Mouse (Mus musculus) midbrain, embryonic 11.5 days (tissue): ENCODE data around the gene Itih5. TPM values are rescaled to one million over a fixed set of nuclear protein-coding genes. Genes with fewer than 3 reads are reported as not detected.

Experiments
- ATAC-seq: fragments of 200-750 bp; cut with Nextera tagmentation; 2 replicates; pipeline ENCODE4 v1.8.0; 2017; ENCODE audit warnings: moderate TSS enrichment, moderate library complexity; ENCODE audit not compliant: low FRiP score
- DNase-seq: peaks from one replicate; pipeline ENCODE4 v3.0.0; 2015; ENCODE audit warnings: low spot score; ENCODE audit errors: missing footprints
- H3K27ac ChIP-seq: fragments of 300-500 bp; sonication (generic); 2 replicates; pipeline ENCODE4 v1.5.1; 2014; ENCODE audit warnings: low read depth, low read length
- H3K27me3 ChIP-seq: fragments of 300-500 bp; sonication (generic); 2 replicates; pipeline ENCODE4 v1.6.1; 2014; ENCODE audit warnings: mild to moderate bottlenecking, low read length, moderate library complexity, mixed read lengths; ENCODE audit not compliant: control insufficient read depth, insufficient read depth
- H3K36me3 ChIP-seq: fragments of 300-500 bp; sonication (generic); 2 replicates; pipeline ENCODE4 v1.6.1; 2014; ENCODE audit warnings: mild to moderate bottlenecking, low read length, moderate library complexity, mixed read lengths; ENCODE audit not compliant: control insufficient read depth, insufficient read depth
- H3K4me1 ChIP-seq: fragments of 300-500 bp; sonication (generic); 2 replicates; pipeline ENCODE4 v1.6.1; 2014; ENCODE audit warnings: low read length; ENCODE audit not compliant: control insufficient read depth, insufficient read depth
- H3K4me2 ChIP-seq: fragments of 300-500 bp; sonication (generic); 2 replicates; pipeline ENCODE4 v1.6.1; 2014; ENCODE audit warnings: mild to moderate bottlenecking, moderate library complexity
- H3K4me3 ChIP-seq: fragments of 300-500 bp; sonication (generic); 2 replicates; pipeline ENCODE4 v1.5.1; 2014; ENCODE audit warnings: low read depth, low read length
- H3K9ac ChIP-seq: fragments of 300-500 bp; sonication (generic); 2 replicates; pipeline ENCODE4 v1.6.1; 2014; ENCODE audit warnings: low read length
- H3K9me3 ChIP-seq: fragments of 300-500 bp; sonication (generic); 2 replicates; pipeline ENCODE4 v1.6.1; 2016; ENCODE audit warnings: low read length; ENCODE audit not compliant: control insufficient read depth
- WGBS: fragments of 180-500 bp; shearing (Covaris S2); extraction: QIAGEN DNeasy Blood & Tissue Kit; methylation state at CpG from one replicate; pipeline ENCODE4 v1.1.7; 2014; 5-methylcytosine and 5-hydroxymethylcytosine counted together
- polyA plus RNA-seq: library from polyadenylated mRNA; unstranded; fragments of >200 nt; fragmentation: Nextera tagmentation; extraction: Ambion mirVana; gene quantifications from 2 replicates; pipeline ENCODE4 v1.2.1, GENCODE M21; 2014

Gene Itih5
- polyA plus RNA-seq, 1 experiment from 2014 or later, result 7.4 TPM

DNA sequence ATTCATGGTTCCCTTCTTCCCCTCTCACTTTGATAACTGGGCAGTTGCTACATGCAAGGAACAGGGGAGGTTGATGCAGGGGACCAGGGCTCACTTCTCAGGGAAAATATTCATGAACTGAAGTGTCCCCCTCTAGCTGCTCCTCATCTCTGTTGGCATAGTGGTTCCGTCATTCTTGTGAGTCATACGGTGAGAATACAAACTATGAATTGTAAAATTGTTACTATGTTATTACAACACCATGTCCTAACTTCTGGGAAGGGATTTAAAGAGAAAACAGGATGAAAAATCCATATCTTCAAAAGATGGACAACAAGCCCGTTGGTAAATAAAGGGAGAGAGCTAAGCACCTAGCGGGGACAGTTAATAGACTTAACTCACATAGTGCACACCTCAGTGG lies 22.1 kb upstream of the Itih5 start, which contains the start of gene Itih2:
Gene Itih2, minus strand, starts transcription at position 101 of the 400 bp plus-strand sequence.
- Histone ChIP-seq H3K4me1 (no peaks in the 10 kb centered on the region), H3K27me3 (no peaks in the 10 kb centered on the region), H3K27ac (no peak within 1 kb of the TSS), H3K4me2 (no peak within 1 kb of the TSS), H3K4me3 (no peak within 1 kb of the TSS), H3K36me3 (no peaks in the 10 kb centered on the region), H3K9ac (no peak within 1 kb of the TSS), H3K9me3 (no peaks in the 10 kb centered on the region)
- ATAC-seq (no peak), DNase-seq (no peak)
- 93% methylated on average over 4 of the region's 4 CpGs for WGBS

DNA sequence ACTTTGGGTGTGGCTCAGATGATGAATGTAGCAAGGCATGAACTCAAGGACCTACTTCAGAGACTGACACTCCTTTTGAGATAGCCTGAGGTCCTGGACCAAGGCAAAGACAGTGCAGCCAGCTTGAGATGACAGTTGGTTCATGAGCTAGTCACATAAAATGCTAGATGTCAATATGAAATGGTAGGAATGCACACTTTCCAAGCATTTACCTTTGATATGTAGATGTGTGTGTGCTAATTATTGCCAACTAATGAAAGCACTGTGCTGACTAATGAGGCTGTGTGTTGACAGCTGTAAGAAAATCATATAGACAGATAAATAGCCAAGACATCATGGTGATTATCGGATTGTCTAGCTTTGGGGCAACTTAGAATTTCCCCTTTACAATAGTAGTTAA lies 21.2 kb upstream of the Itih5 start:
- Histone ChIP-seq H3K27me3 (no peaks in the 10 kb centered on the region), H3K4me2 (no peak overlapping the region), H3K9me3 (no peaks in the 10 kb centered on the region), H3K4me3 (no peak overlapping the region), H3K36me3 (no peaks in the 10 kb centered on the region), H3K4me1 (no peaks in the 10 kb centered on the region), H3K9ac (no peak overlapping the region), H3K27ac (no peak overlapping the region)
- DNase-seq (no peak), ATAC-seq (no peak)
- 84% methylated on average over 1 of the region's 1 CpGs for WGBS

DNA sequence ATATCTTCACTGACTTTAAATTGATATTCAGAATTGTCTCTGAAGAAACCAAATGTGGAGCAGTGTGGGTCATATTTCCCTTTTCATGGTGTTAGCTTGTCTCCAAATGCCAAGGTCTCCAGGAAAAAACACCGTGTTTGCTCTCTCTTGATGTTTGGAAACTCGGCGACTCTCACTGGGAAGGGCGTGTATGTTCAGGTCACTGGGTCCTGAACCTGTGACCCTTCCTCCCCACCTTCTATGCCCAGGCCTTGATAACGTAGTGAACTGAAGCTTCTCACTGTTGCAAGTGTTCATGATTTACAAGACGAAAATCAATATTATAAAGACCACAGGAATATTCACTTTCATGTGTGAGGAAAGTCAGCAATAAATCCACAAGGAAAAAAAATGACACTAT lies 19.4 kb upstream of the Itih5 start:
- DNase-seq (no peak), ATAC-seq (no peak)
- WGBS, result 71% methylated on average over 6 of the region's 6 CpGs
- Histone ChIP-seq H3K4me3 (no peak overlapping the region), H3K27ac (no peak overlapping the region), H3K36me3 (no peaks in the 10 kb centered on the region), H3K4me2 (no peak overlapping the region), H3K4me1 (no peaks in the 10 kb centered on the region), H3K9ac (no peak overlapping the region), H3K9me3 (no peaks in the 10 kb centered on the region), H3K27me3 (no peaks in the 10 kb centered on the region)

DNA sequence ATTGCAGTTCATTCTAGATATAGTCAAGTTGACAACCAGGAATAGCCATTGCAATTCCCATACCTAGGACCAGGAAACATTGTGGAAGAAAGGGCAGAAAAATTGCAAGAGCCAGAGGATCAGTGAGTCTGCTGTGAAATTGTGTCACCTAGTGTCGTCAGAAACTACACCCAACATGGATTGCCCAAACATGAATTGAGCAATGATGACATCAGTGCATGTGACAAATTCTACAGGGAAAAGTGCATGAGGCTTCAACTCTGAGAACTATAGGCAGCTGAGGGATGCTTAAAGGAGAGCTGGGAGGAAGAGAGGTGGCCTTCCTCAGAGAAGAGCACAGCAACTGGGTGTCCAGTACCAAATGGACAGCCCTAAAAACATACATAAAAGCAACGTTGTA lies 16.1 kb upstream of the Itih5 start:
- no peak overlapping the region for H3K4me2 ChIP-seq
- 86% methylated on average over 2 of the region's 2 CpGs for WGBS
- no peaks in the 10 kb centered on the region for H3K36me3 ChIP-seq
- no peaks in the 10 kb centered on the region for H3K9me3 ChIP-seq
- no peak overlapping the region for H3K4me3 ChIP-seq
- H3K27ac ChIP-seq, result no peak overlapping the region
- H3K9ac ChIP-seq, result no peak overlapping the region
- DNase-seq (no peak), ATAC-seq (no peak)
- no peaks in the 10 kb centered on the region for H3K4me1 ChIP-seq
- no peaks in the 10 kb centered on the region for H3K27me3 ChIP-seq

DNA sequence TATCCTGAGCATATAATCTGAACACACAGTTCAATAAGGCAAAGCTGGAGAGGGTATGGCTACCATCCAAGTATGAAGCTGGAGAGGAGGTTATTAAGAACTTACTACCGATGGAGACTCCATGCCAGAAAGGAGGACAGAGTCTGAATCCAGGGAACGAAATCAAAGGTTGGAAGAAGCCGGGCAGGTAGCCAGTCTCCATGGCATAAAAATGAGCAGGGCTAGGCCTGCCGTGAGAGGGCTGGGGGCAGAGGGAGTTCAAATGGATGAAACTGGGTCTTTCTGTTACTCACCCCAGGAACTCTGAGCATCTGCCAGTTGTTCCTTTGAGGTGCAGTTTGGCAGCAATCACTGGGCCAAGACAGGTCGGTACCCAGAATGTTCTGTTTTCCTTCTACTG lies 12.9 kb upstream of the Itih5 start:
- WGBS, result 86% methylated on average over 5 of the region's 5 CpGs
- Histone ChIP-seq H3K36me3 (no peaks in the 10 kb centered on the region), H3K9me3 (no peaks in the 10 kb centered on the region), H3K4me2 (no peak overlapping the region), H3K4me3 (no peak overlapping the region), H3K27ac (no peak overlapping the region), H3K27me3 (no peaks in the 10 kb centered on the region), H3K4me1 (no peaks in the 10 kb centered on the region), H3K9ac (no peak overlapping the region)
- ATAC-seq (no peak), DNase-seq (no peak)

DNA sequence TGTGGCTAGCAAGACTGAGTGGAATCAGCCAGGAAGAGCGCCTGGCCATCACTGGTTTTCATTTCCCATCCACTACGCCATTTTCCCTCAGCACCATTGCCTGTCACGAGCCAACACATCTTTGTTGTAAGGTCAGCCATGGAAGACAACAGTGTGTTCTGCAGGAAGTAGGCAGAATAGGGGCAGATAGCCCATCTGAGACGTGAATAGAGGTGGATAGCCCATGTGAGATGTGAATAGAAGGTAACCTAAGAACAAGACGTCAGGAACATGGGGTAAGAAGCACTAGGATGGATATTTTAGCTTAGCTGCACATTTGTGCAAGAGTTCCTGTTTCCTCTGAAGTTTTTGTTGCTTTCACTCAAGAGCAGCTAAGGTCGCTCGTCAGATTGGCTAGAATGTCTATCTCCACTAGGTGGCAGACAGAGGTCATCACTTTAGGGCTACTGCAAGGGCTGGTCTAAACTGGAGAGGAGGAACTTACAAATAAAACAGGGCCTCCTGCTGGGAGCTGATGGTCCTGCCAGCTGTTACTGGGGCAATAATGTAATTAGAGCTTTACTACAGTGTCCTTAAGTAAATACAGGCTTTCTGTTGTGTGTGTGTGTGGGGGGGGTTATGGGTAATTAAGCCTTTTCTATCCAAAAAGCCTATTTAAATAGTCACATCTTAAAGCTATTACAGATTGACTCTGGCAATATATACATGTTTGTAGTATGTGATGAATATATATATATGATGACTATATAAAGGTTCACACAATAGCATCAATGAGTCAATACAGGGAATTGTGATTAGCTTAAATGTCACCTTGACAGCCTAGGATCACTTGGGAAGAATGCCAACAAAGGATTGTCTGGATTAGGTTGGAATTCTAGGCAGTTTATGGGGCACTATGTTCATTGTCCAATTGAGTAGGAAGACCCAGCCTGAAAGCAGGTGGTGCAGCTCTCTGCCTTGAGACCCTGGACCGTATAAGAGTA lies 10.6 kb upstream of the Itih5 start:
- Histone ChIP-seq H3K9ac (no peak overlapping the region), H3K4me3 (no peak overlapping the region), H3K36me3 (no peaks in the 10 kb centered on the region), H3K27me3 (no peaks in the 10 kb centered on the region), H3K4me1 (no peaks in the 10 kb centered on the region), H3K9me3 (no peaks in the 10 kb centered on the region), H3K4me2 (no peak overlapping the region), H3K27ac (no peak overlapping the region)
- DNase-seq (peak; percentile 90), ATAC-seq (peak; percentile 84)
- WGBS, result 32% methylated on average over 8 of the region's 8 CpGs

DNA sequence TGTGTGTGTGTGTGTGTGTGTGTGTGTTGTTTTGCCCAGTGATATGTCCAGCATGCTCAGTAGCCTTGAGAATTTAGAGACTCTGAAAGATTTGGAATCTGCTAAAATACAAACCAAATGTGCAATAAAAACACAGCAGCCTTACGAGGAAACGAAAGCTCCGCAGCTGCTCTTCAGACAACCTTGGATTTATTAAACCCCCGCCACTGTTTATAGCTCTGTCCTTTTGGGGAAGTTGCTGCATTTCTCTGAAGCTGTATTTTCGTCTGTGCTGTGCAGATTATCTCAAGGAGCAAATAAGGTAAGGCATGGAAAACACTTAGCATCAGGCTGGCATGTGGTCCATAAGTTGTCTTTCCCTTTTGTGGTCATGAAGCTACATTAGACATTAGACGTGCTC lies 7.9 kb upstream of the Itih5 start:
- H3K4me1 ChIP-seq, result no peaks in the 10 kb centered on the region
- no peaks in the 10 kb centered on the region for H3K27me3 ChIP-seq
- H3K4me2 ChIP-seq, result no peak overlapping the region
- no peaks in the 10 kb centered on the region for H3K9me3 ChIP-seq
- no peak overlapping the region for H3K4me3 ChIP-seq
- H3K27ac ChIP-seq, result no peak overlapping the region
- H3K9ac ChIP-seq, result no peak overlapping the region
- 74% methylated on average over 6 of the region's 6 CpGs for WGBS
- H3K36me3 ChIP-seq, result no peaks in the 10 kb centered on the region
- DNase-seq (no peak), ATAC-seq (no peak)

DNA sequence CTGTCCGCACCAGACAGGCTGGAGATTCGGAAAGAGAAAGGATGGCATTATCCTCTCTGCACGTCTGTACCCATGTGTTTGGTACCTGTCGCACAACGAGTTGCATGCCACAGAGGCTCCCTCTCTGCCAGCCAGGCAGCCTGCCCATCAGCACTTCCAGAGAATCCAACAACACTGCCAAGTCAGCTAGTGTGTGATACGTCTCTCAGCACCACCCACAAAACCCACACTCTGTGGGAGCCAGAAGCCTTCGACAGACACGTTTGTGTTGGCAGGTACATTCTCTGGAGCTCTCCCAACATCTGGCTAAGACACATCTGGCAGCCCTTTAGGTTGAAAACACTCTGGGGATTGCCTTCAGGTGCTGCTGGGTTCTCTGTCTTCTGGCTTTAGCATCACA lies 6.2 kb upstream of the Itih5 start:
- H3K27ac ChIP-seq, result no peak overlapping the region
- H3K9ac ChIP-seq, result no peak overlapping the region
- H3K4me2 ChIP-seq, result no peak overlapping the region
- no peaks in the 10 kb centered on the region for H3K36me3 ChIP-seq
- H3K9me3 ChIP-seq, result no peaks in the 10 kb centered on the region
- no peaks in the 10 kb centered on the region for H3K27me3 ChIP-seq
- no peak overlapping the region for H3K4me3 ChIP-seq
- H3K4me1 ChIP-seq, result no peaks in the 10 kb centered on the region
- DNase-seq (no peak), ATAC-seq (no peak)
- 85% methylated on average over 8 of the region's 8 CpGs for WGBS

DNA sequence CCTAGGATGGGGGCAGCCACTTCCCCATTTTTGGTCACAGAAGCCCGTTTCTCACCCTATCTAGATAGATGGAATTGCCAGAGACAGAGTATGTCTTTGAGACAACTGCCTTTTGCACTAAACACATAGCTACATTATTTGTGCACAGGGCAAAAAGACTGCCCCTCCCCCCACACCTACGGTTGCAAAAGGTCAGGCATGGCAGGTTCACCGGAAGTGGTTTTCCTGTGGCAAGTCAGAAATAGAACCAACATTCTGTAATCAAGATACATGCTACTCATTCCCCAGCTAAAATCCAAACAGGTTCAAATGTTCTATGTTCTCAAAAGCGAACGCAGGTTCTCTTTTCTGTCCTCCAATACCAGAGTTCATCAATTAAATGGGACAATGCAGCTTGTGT lies 781 bp upstream of the Itih5 start:
- Histone ChIP-seq H3K9ac (no peak overlapping the region), H3K27me3 (no peaks in the 10 kb centered on the region; the same call in 1 of the 2 replicates), H3K27ac (no peak overlapping the region), H3K36me3 (no peaks in the 10 kb centered on the region), H3K4me3 (no peak overlapping the region), H3K9me3 (no peaks in the 10 kb centered on the region), H3K4me2 (no peak overlapping the region), H3K4me1 (peaks cover 4% of the 10 kb centered on the region)
- 85% methylated on average over 5 of the region's 5 CpGs for WGBS
- no peak for ATAC-seq
- DNase-seq, result no peak
